Mouse (Mus musculus): ENCODE data around the gene Tmem114.

GRCm38 (mm10) chr16:8406708-8407107 is 18.2 kb downstream of the Tmem114 start:
- TF ChIP-seq CTCF (IDR thresholded peaks at IDR 0.05; ENCODE audit: low read depth, low read length), result no peak; the same call in 1 of the 2 replicates
- no peak for TF ChIP-seq GATA1 (IDR thresholded peaks at IDR 0.05; ENCODE audit: borderline replicate concordance, low read length)

Measured in G1E (cell line).